Comparison of ENCODE assay signal across 15 mouse cellular contexts in genomic region chr1:56983771-56984482, GRCm38 (mm10). TPM values are rescaled to one million over a fixed set of nuclear protein-coding genes. Genes with fewer than 3 reads are reported as not detected.
DNase-seq lines count a peak whose midpoint lies in the region; ATAC-seq and TF ChIP-seq lines count a peak whose summit lies in the region.
"Had no signal": no experiment of that assay in that cellular context is flagged by ENCODE, and none has a peak within 500 bp of the region (broad histone marks: within the 10 kb centered on the region; RNA-seq: fewer than 3 reads in every experiment).

No protein-coding gene starts in this region.

- peak overlapping the region; percentile 33 for H3K4me3 ChIP-seq in embryonic facial prominence, embryonic 10.5 days
- 0 out of 2 replicates have a peak overlapping the region, but pooled peaks have one; percentile 6 for H3K4me3 ChIP-seq in hindbrain, embryonic 13.5 days
- H3K4me3 ChIP-seq in midbrain, embryonic 14.5 days (replicated peaks; ENCODE audit: low read depth, low read length): no peak overlapping the region
- H3K4me3 ChIP-seq in thymus, adult 2 months (ENCODE audit: control insufficient read depth, insufficient read depth, low read length): no peak overlapping the region
- H3K4me3 ChIP-seq: heart, embryonic 12.5 days; liver, embryonic 13.5 days; megakaryocyte, embryonic 14.5 days had no signal

- H3K4me1 ChIP-seq in embryonic facial prominence, embryonic 10.5 days: peaks cover 40% of the 10 kb centered on the region
- H3K4me1 ChIP-seq in hindbrain, embryonic 13.5 days (replicated peaks): peaks cover 16% of the 10 kb centered on the region
- H3K4me1 ChIP-seq in midbrain, embryonic 14.5 days (ENCODE audit: control insufficient read depth, insufficient read depth, low read length): no peaks in the 10 kb centered on the region
- H3K4me1 ChIP-seq in thymus, adult 2 months (replicated peaks; ENCODE audit: control insufficient read depth, insufficient read depth, low read length): no peaks in the 10 kb centered on the region

- no peak overlapping the region for H3K9ac ChIP-seq in hindbrain, embryonic 13.5 days
- no peak overlapping the region for H3K9ac ChIP-seq in midbrain, embryonic 14.5 days (replicated peaks; ENCODE audit: low read length)
- H3K9ac ChIP-seq: heart, embryonic 12.5 days; liver, embryonic 13.5 days had no signal

- WGBS in embryonic facial prominence, embryonic 10.5 days: 1% methylated on average over 25 of the region's 25 CpGs
- 1% methylated on average over 25 of the region's 25 CpGs for WGBS in hindbrain, embryonic 13.5 days
- 2% methylated on average over 25 of the region's 25 CpGs for whole genome bisulfite sequencing in midbrain, embryonic 14.5 days
- 17% methylated on average over 25 of the region's 25 CpGs for WGBS in thymus, adult 2 months

- no peak overlapping the region for H3K27ac ChIP-seq in embryonic facial prominence, embryonic 10.5 days (replicated peaks)
- H3K27ac ChIP-seq in hindbrain, embryonic 13.5 days: no peak overlapping the region
- H3K27ac ChIP-seq in midbrain, embryonic 14.5 days (replicated peaks; ENCODE audit: low read depth, low read length): no peak overlapping the region
- no peak overlapping the region for H3K27ac ChIP-seq in thymus, adult 2 months (ENCODE audit: control insufficient read depth, insufficient read depth, low read length)
- H3K27ac ChIP-seq: kidney, postnatal 0 days; liver, embryonic 13.5 days had no signal

- no peak for TF ChIP-seq CTCF in thymus, adult 2 months (IDR thresholded peaks at IDR 0.05; ENCODE audit: borderline replicate concordance, control insufficient read depth, extremely low read depth, insufficient read depth, low read length, poor library complexity)

- H3K27me3 ChIP-seq in embryonic facial prominence, embryonic 10.5 days (replicated peaks; ENCODE audit: low read depth, poor library complexity, severe bottlenecking): peaks cover 96% of the 10 kb centered on the region
- H3K27me3 ChIP-seq in hindbrain, embryonic 13.5 days: peaks cover 92% of the 10 kb centered on the region
- peaks cover 85% of the 10 kb centered on the region for H3K27me3 ChIP-seq in midbrain, embryonic 14.5 days (ENCODE audit: control insufficient read depth, insufficient read depth, low read length)
- peaks cover 14% of the 10 kb centered on the region for H3K27me3 ChIP-seq in thymus, adult 2 months (ENCODE audit: control insufficient read depth, insufficient read depth, low read length)

- H3K36me3 ChIP-seq in embryonic facial prominence, embryonic 10.5 days (replicated peaks): no peaks in the 10 kb centered on the region
- H3K36me3 ChIP-seq in hindbrain, embryonic 13.5 days: no peaks in the 10 kb centered on the region
- no peaks in the 10 kb centered on the region for H3K36me3 ChIP-seq in midbrain, embryonic 14.5 days (ENCODE audit: control insufficient read depth, insufficient read depth, low read length)
- no peaks in the 10 kb centered on the region for H3K36me3 ChIP-seq in thymus, adult 2 months (ENCODE audit: control insufficient read depth, insufficient read depth, low read length)
- H3K36me3 ChIP-seq: heart, embryonic 12.5 days; liver, embryonic 13.5 days had no signal

- H3K9me3 ChIP-seq in embryonic facial prominence, embryonic 10.5 days: no peaks in the 10 kb centered on the region
- H3K9me3 ChIP-seq in hindbrain, embryonic 13.5 days: no peaks in the 10 kb centered on the region
- H3K9me3 ChIP-seq in midbrain, embryonic 14.5 days (ENCODE audit: control insufficient read depth, low read length): no peaks in the 10 kb centered on the region
- H3K9me3 ChIP-seq: heart, embryonic 12.5 days; liver, embryonic 13.5 days had no signal

- peak overlapping the region; percentile 4; the same call in 1 of the 2 replicates for H3K4me2 ChIP-seq in hindbrain, embryonic 13.5 days
- H3K4me2 ChIP-seq in midbrain, embryonic 14.5 days (ENCODE audit: low read length): peak overlapping the region; percentile 30
- H3K4me2 ChIP-seq: heart, embryonic 12.5 days; liver, embryonic 13.5 days had no signal

- TF ChIP-seq POLR2A in thymus, adult 2 months (IDR thresholded peaks at IDR 0.05; ENCODE audit: control insufficient read depth, extremely low read depth, insufficient read depth, low read length, poor library complexity): no peak

- ATAC-seq in hindbrain, embryonic 13.5 days (ENCODE audit: low FRiP score): no peak
- ATAC-seq in midbrain, embryonic 14.5 days (ENCODE audit: low FRiP score, low TSS enrichment): peak; percentile 25; the same call in 1 of the 2 replicates

- DNase-seq in ES-CJ7 (ENCODE audit: low read depth, low spot score): peak; percentile 17
- peak; percentile 40 for DNase-seq in embryonic facial prominence, embryonic 10.5 days (ENCODE audit: low spot score)
- peak; percentile 47 for DNase-seq in midbrain, embryonic 14.5 days
- no peak for DNase-seq in frontal cortex, adult 2 months (ENCODE audit: extremely low spot score in 1 of 2, low spot score in 1 of 2)
- DNase-seq in gastrocnemius, postnatal 10 days: no peak
- no peak for DNase-seq in thymus, adult 2 months
- DNase-seq: adrenal gland, adult 8-10 months; cerebellum, adult 2 months; liver, embryonic 13.5 days; thymus, postnatal 36 days had no signal

RNA-seq across cellular contexts. Expression of gene Satb2, which starts 5.5 kb away (rescaled TPM):
- 9.0 and 11.3 TPM in 2 replicates for polyA plus RNA-seq in embryonic facial prominence, embryonic 10.5 days (2016; fragmentation: Nextera tagmentation; extraction: Ambion mirVana)
- 0.87 and 1.1 TPM in 2 replicates for polyA plus RNA-seq in hindbrain, embryonic 13.5 days (2015; fragmentation: Nextera tagmentation; extraction: Ambion mirVana)
- polyA plus RNA-seq in midbrain, embryonic 14.5 days (2014; fragmentation: Nextera tagmentation; extraction: Ambion mirVana): 0.78 and 1.1 TPM in 2 replicates
- polyA plus RNA-seq in frontal cortex, adult 2 months (2012; rRNA removed): 14.6 and 16.3 TPM in 2 replicates
- total RNA-seq in gastrocnemius, postnatal 10 days (2021): 1 to 10 TPM in 1 of 2 experiments, under 1 TPM in 1; 0.63 to 9.2 TPM
- 0.14 and 0.16 TPM in 2 replicates for polyA plus RNA-seq in thymus, adult 2 months (2012; rRNA removed)
- total RNA-seq: MEL had no signal

Comparison
In these comparisons a context has a peak if more than half of its experiments do, and no peak if none do; other contexts are left out.
1. DNase-seq: peak in ES-CJ7 (single experiment), embryonic facial prominence, embryonic 10.5 days (single experiment) and midbrain, embryonic 14.5 days (single experiment); none in frontal cortex, adult 2 months (0 of 2), gastrocnemius, postnatal 10 days (single experiment) and thymus, adult 2 months (single experiment).
2. H3K4me3 ChIP-seq: peak in embryonic facial prominence, embryonic 10.5 days (single experiment) and hindbrain, embryonic 13.5 days (single experiment); none in midbrain, embryonic 14.5 days (single experiment) and thymus, adult 2 months (single experiment).